Comparison of ENCODE assay signal across 7 mouse cellular contexts in genomic region chr15:85671701-85672191, GRCm38 (mm10).
A peak's percentile ranks its signal among the peaks of the same experiment; 100 is the strongest.
DNase-seq lines count a peak whose midpoint lies in the region; ATAC-seq and TF ChIP-seq lines count a peak whose summit lies in the region.

No protein-coding gene starts in this region.

- no peaks in the 10 kb centered on the region for H3K27me3 ChIP-seq in lung, embryonic 15.5 days
- H3K27me3 ChIP-seq in heart, adult 2 months (ENCODE audit: control insufficient read depth, insufficient read depth, low read length) = no peaks in the 10 kb centered on the region
- peaks cover 96% of the 10 kb centered on the region for H3K27me3 ChIP-seq in limb, embryonic 10.5 days (ENCODE audit: low read depth, poor library complexity, severe bottlenecking)

- peaks cover 17% of the 10 kb centered on the region for H3K79me2 ChIP-seq in heart, adult 2 months (replicated peaks; ENCODE audit: control insufficient read depth, insufficient read depth, low read length)

- H3K4me2 ChIP-seq in lung, embryonic 15.5 days = peak overlapping the region; percentile 87

- whole genome bisulfite sequencing in lung, embryonic 15.5 days = under 1% methylated on average over 50 of the region's 50 CpGs
- WGBS in heart, adult 2 months = under 1% methylated on average over 50 of the region's 50 CpGs
- WGBS in limb, embryonic 10.5 days = 2% methylated on average over 50 of the region's 50 CpGs

- no peak for DNase-seq in lung, postnatal 25 days (ENCODE audit: low spot score)
- DNase-seq in cerebellum, adult 9-11 months = peak; percentile 75
- DNase-seq in heart, adult 2 months = peak; percentile 70 to 80
- peak; percentile 62 for DNase-seq in limb, embryonic 10.5 days (ENCODE audit: low spot score)
- peak; percentile 63 for DNase-seq in neural tube, embryonic 10.5 days (ENCODE audit: extremely low spot score, low spot score)
- no peak for DNase-seq in ovary, postnatal 14 days (ENCODE audit: low spot score)

- 0 out of 2 replicates have a peak, but pooled peaks have one; percentile 0 for ATAC-seq in lung, embryonic 15.5 days (ENCODE audit: borderline replicate concordance, extremely low read depth, low FRiP score, low TSS enrichment)

- TF ChIP-seq POLR2A in heart, adult 2 months (IDR thresholded peaks at IDR 0.05; ENCODE audit: insufficient read depth, low read depth, low read length) = no peak

- peaks cover 9% of the 10 kb centered on the region; the same call in 1 of the 2 replicates for H3K36me3 ChIP-seq in lung, embryonic 15.5 days
- peaks cover 23% of the 10 kb centered on the region for H3K36me3 ChIP-seq in heart, adult 2 months (ENCODE audit: control insufficient read depth, insufficient read depth, low read length)
- H3K36me3 ChIP-seq in limb, embryonic 10.5 days = no peaks in the 10 kb centered on the region

- H3K4me3 ChIP-seq in lung, embryonic 15.5 days = peak overlapping the region; percentile 81
- peak overlapping the region; percentile 72 for H3K4me3 ChIP-seq in heart, adult 2 months
- H3K4me3 ChIP-seq in limb, embryonic 10.5 days = peak overlapping the region; percentile 74

- no peaks in the 10 kb centered on the region for H3K9me3 ChIP-seq in lung, embryonic 15.5 days
- no peaks in the 10 kb centered on the region for H3K9me3 ChIP-seq in limb, embryonic 10.5 days (replicated peaks)

- peak overlapping the region; percentile 99 for H3K9ac ChIP-seq in lung, embryonic 15.5 days
- H3K9ac ChIP-seq in heart, adult 2 months (ENCODE audit: low read depth, low read length) = peak overlapping the region; percentile 99

- peak; percentile 26 for TF ChIP-seq CTCF in heart, adult 2 months (IDR thresholded peaks at IDR 0.05)

- intact Hi-C loops in heart, adult 2 months (cut with DNase I) = loop anchor here (2.0 kb wide), 2 partner anchors 37 to 61 kb away; no protein-coding TSS in a partner anchor

- H3K4me1 ChIP-seq in lung, embryonic 15.5 days = peaks cover 52% of the 10 kb centered on the region
- H3K4me1 ChIP-seq in heart, adult 2 months (ENCODE audit: control insufficient read depth, insufficient read depth, low read length) = peaks cover 21% of the 10 kb centered on the region
- peaks cover 22% of the 10 kb centered on the region for H3K4me1 ChIP-seq in limb, embryonic 10.5 days

- H3K27ac ChIP-seq in lung, embryonic 15.5 days = peak overlapping the region; percentile 100
- peak overlapping the region; percentile 100 for H3K27ac ChIP-seq in heart, adult 2 months
- H3K27ac ChIP-seq in limb, embryonic 10.5 days = peak overlapping the region; percentile 77

- TF ChIP-seq EP300 in heart, adult 2 months (IDR thresholded peaks at IDR 0.05; ENCODE audit: insufficient read depth, low read depth, low read length) = no peak

Comparison
In these comparisons a context has a peak if more than half of its experiments do, and no peak if none do; other contexts are left out.
1. DNase-seq: peak in cerebellum, adult 9-11 months (single experiment), heart, adult 2 months (2 of 2), limb, embryonic 10.5 days (single experiment) and neural tube, embryonic 10.5 days (single experiment); none in lung, postnatal 25 days (single experiment) and ovary, postnatal 14 days (single experiment).
2. Peak in every context shown above with its lines, with median percentiles within 50 percentile points of each other: H3K27ac ChIP-seq and H3K4me3 ChIP-seq.